ENCODE assay signal across 17 mouse cellular contexts in the genomic region with DNA sequence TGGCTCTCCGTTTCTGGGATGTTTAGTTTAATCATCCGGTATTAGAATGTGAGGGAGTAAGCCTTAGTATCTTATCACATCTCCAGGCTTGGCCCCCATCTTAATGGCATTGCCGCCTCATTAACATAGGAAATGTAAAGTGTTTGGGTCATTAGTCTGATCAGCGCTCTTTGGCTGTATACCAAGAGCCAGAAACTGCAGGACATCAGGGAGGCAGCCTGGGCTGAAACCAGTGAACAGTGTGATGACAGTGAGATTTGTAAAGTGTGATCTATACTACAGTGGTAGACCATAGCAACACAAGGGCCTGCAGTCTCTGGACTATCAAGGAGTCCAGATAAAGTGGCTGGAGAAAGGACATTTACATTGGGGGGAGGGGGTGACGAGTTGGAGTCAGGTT.
DNase-seq lines count a peak whose midpoint lies in the region; ATAC-seq and TF ChIP-seq lines count a peak whose summit lies in the region.
"Had no signal": no experiment of that assay in that cellular context is flagged by ENCODE, and none has a peak within 500 bp of the region (broad histone marks: within the 10 kb centered on the region; RNA-seq: fewer than 3 reads in every experiment).

No protein-coding gene starts in this region.

- H3K4me3 ChIP-seq in kidney, embryonic 15.5 days (replicated peaks): no peak overlapping the region
- no peak overlapping the region for H3K4me3 ChIP-seq in forebrain, embryonic 15.5 days
- no peak overlapping the region for H3K4me3 ChIP-seq in hindbrain, postnatal 0 days (ENCODE audit: low read length)
- no peak overlapping the region for H3K4me3 ChIP-seq in neural tube, embryonic 14.5 days (ENCODE audit: low read depth, low read length)

- H3K27me3 ChIP-seq in kidney, embryonic 15.5 days: no peaks in the 10 kb centered on the region
- no peaks in the 10 kb centered on the region for H3K27me3 ChIP-seq in forebrain, embryonic 15.5 days
- no peaks in the 10 kb centered on the region for H3K27me3 ChIP-seq in hindbrain, postnatal 0 days (ENCODE audit: insufficient read depth, low read length)
- H3K27me3 ChIP-seq in neural tube, embryonic 14.5 days (ENCODE audit: control insufficient read depth, insufficient read depth, low read length): no peaks in the 10 kb centered on the region

- 66% methylated on average over 5 of the region's 5 CpGs for WGBS in kidney, embryonic 15.5 days
- WGBS in forebrain, embryonic 15.5 days: 19% methylated on average over 5 of the region's 5 CpGs
- 36% methylated on average over 5 of the region's 5 CpGs for WGBS in hindbrain, postnatal 0 days
- 39% methylated on average over 5 of the region's 5 CpGs for WGBS in neural tube, embryonic 14.5 days

- no peak overlapping the region for H3K27ac ChIP-seq in kidney, embryonic 15.5 days
- H3K27ac ChIP-seq in forebrain, embryonic 15.5 days (replicated peaks): 0 out of 2 replicates have a peak overlapping the region, but pooled peaks have one; percentile 14
- no peak overlapping the region for H3K27ac ChIP-seq in hindbrain, postnatal 0 days
- H3K27ac ChIP-seq in neural tube, embryonic 14.5 days (ENCODE audit: low read depth, low read length): no peak overlapping the region

- H3K4me2 ChIP-seq in kidney, embryonic 15.5 days: no peak overlapping the region
- H3K4me2 ChIP-seq in forebrain, embryonic 15.5 days (replicated peaks): no peak overlapping the region
- H3K4me2 ChIP-seq in hindbrain, postnatal 0 days (ENCODE audit: low read depth, low read length): no peak overlapping the region
- no peak overlapping the region for H3K4me2 ChIP-seq in neural tube, embryonic 14.5 days (ENCODE audit: low read depth, low read length)
- H3K4me2 ChIP-seq: heart, embryonic 11.5 days; liver, embryonic 11.5 days had no signal

- H3K36me3 ChIP-seq in kidney, embryonic 15.5 days: no peaks in the 10 kb centered on the region
- H3K36me3 ChIP-seq in forebrain, embryonic 15.5 days: no peaks in the 10 kb centered on the region
- no peaks in the 10 kb centered on the region for H3K36me3 ChIP-seq in hindbrain, postnatal 0 days (ENCODE audit: insufficient read depth, low read length)
- no peaks in the 10 kb centered on the region for H3K36me3 ChIP-seq in neural tube, embryonic 14.5 days (ENCODE audit: control insufficient read depth, insufficient read depth, low read length)

- no peak overlapping the region for H3K9ac ChIP-seq in kidney, embryonic 15.5 days
- no peak overlapping the region for H3K9ac ChIP-seq in forebrain, embryonic 15.5 days (replicated peaks)
- H3K9ac ChIP-seq in hindbrain, postnatal 0 days (replicated peaks; ENCODE audit: low read length): no peak overlapping the region
- H3K9ac ChIP-seq in neural tube, embryonic 14.5 days (replicated peaks; ENCODE audit: low read depth, low read length): no peak overlapping the region

- ATAC-seq in kidney, embryonic 15.5 days (replicated peaks; ENCODE audit: low FRiP score): peak; percentile 46; the same call in 1 of the 2 replicates
- ATAC-seq in forebrain, embryonic 15.5 days (replicated peaks): peak; percentile 65
- peak; percentile 73 for ATAC-seq in hindbrain, postnatal 0 days
- ATAC-seq in neural tube, embryonic 14.5 days (ENCODE audit: low read depth): peak; percentile 71
- ATAC-seq: intestine, embryonic 16.5 days had no signal

- no peak for DNase-seq in kidney, adult 18-20 months
- DNase-seq in hindbrain, postnatal 0 days (ENCODE audit: low spot score): peak; percentile 45
- no peak for DNase-seq in layer of hippocampus, postnatal 10 days (ENCODE audit: low spot score in 2 of 2)
- DNase-seq in right cerebral cortex, postnatal 4 days: no peak
- DNase-seq: cerebellum, adult 18-20 months; gastrocnemius, postnatal 25 days; kidney, postnatal 14 days; layer of hippocampus, adult 9-11 months; left cerebral cortex, postnatal 4 days; lung, postnatal 14 days; right cerebral cortex, postnatal 14 days had no signal

- H3K9me3 ChIP-seq in kidney, embryonic 15.5 days (replicated peaks): no peaks in the 10 kb centered on the region
- H3K9me3 ChIP-seq in forebrain, embryonic 15.5 days: no peaks in the 10 kb centered on the region
- H3K9me3 ChIP-seq in hindbrain, postnatal 0 days (ENCODE audit: low read length): no peaks in the 10 kb centered on the region
- no peaks in the 10 kb centered on the region for H3K9me3 ChIP-seq in neural tube, embryonic 14.5 days (ENCODE audit: control insufficient read depth, low read length)

- no peak for TF ChIP-seq CTCF in hindbrain, postnatal 0 days (IDR thresholded peaks at IDR 0.05; ENCODE audit: low read depth)

- no peaks in the 10 kb centered on the region for H3K4me1 ChIP-seq in kidney, embryonic 15.5 days
- H3K4me1 ChIP-seq in forebrain, embryonic 15.5 days: peaks cover 38% of the 10 kb centered on the region
- peaks cover 8% of the 10 kb centered on the region; the same call in 1 of the 2 replicates for H3K4me1 ChIP-seq in hindbrain, postnatal 0 days (ENCODE audit: insufficient read depth, low read length)
- peaks cover 3% of the 10 kb centered on the region; the same call in 1 of the 2 replicates for H3K4me1 ChIP-seq in neural tube, embryonic 14.5 days (ENCODE audit: control insufficient read depth, insufficient read depth, low read length)
